Mouse (Mus musculus): ENCODE results near the gene Vps54. TPM values are rescaled to one million over a fixed set of nuclear protein-coding genes. Genes with fewer than 3 reads are reported as not detected.

Vps54 gene
- polyA plus RNA-seq, 1 experiment from 2014 or later: 14.5 TPM

DNA sequence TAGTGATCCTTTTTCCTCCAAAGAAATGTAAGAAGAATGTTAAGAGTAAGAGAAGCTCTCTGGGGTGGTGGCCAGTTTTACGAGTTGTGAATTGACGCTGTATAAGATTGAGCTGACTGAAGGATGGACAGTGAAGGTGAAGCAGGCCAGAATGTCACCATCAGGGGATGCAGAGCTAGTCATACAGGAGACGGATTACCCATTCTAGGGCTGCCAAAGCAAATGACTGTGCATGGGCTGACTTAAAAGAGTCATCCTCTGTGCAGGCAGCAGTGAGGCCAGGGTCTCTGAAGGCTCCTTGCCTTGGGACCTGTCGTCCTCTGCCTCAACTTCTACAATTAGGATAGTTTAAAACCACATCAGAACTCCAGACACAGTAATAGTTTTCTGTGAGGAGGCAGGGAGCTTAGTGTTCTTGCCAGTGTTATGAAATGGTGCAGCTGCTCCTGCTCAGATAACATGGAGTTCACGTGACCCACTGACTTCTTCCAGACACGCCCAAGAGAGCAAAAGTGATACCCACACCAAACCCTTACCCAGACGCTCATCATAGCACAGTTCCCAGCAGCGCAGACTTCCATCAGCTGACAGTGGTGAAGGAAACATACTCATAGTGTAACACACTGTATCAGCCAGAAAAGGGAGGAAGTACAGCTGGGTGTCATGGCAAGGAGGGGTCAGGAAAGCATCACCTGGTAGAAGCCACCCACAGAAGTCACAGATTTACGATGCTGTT, 75.0 kb downstream of the Vps54 start:
- Histone ChIP-seq H3K4me3 (replicated peaks) (no peak overlapping the region), H3K4me2 (no peak overlapping the region), H3K9me3 (replicated peaks) (no peaks in the 10 kb centered on the region), H3K4me1 (0 out of 2 replicates have a peak, but pooled peaks cover 2% of the 10 kb centered on the region), H3K27ac (no peak overlapping the region), H3K9ac (no peak overlapping the region), H3K36me3 (peaks cover 62% of the 10 kb centered on the region), H3K27me3 (no peaks in the 10 kb centered on the region)
- ATAC-seq (replicated peaks; ENCODE audit: low FRiP score): no peak; the same call in 1 of the 2 replicates
- 68% methylated on average over 9 of the region's 9 CpGs for WGBS

DNA sequence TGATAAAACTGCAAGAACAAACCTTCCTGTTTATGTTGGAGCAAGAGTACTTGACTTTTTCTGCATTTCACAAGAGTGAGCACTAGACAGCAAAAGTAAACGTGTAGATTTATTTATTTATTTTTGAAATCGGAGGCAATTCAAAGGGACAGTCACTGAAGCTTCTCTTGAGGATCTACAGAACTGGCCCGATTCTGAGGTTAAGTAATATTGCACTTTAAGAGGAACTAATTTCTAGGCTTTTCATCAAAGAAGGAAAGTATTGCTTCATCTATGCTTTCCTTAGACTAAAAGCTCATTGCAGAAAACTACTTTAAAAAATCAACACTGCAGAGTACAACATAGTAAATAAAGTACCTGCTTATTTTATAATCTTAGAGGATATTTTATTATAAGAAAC, 82.5 kb downstream of the Vps54 start:
- Histone ChIP-seq H3K27ac (no peak overlapping the region), H3K4me1 (no peaks in the 10 kb centered on the region), H3K27me3 (no peaks in the 10 kb centered on the region), H3K9ac (no peak overlapping the region), H3K4me3 (replicated peaks) (no peak overlapping the region), H3K36me3 (peaks cover 49% of the 10 kb centered on the region), H3K4me2 (no peak overlapping the region), H3K9me3 (replicated peaks) (no peaks in the 10 kb centered on the region)
- ATAC-seq (replicated peaks; ENCODE audit: low FRiP score): no peak
- WGBS: 64% methylated on average over 3 of the region's 3 CpGs

DNA sequence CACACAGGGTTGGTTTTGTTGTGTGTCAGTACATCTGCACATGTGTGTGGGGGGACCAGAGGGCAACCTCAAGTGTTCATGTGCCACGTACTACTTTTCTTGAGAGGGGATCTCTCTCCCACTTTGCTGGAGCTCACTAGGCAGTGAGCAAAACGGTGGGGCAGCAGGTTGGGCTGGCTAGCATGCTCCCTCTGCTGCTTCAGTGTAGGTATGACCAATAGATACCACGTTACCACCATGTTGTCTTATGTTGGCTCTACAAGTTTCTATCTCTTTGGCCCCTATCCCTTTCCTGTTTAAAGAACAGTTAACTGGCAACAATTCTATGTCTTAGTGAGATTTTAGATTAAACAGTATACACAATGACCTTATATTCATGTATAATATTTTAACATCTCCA, 83.3 kb downstream of the Vps54 start:
- 89% methylated on average over 3 of the region's 3 CpGs for WGBS
- Histone ChIP-seq H3K9ac (no peak overlapping the region), H3K27me3 (no peaks in the 10 kb centered on the region), H3K4me1 (no peaks in the 10 kb centered on the region), H3K36me3 (peaks cover 56% of the 10 kb centered on the region), H3K27ac (no peak overlapping the region), H3K9me3 (replicated peaks) (no peaks in the 10 kb centered on the region), H3K4me2 (no peak overlapping the region), H3K4me3 (replicated peaks) (no peak overlapping the region)
- no peak for ATAC-seq (replicated peaks; ENCODE audit: low FRiP score)

DNA sequence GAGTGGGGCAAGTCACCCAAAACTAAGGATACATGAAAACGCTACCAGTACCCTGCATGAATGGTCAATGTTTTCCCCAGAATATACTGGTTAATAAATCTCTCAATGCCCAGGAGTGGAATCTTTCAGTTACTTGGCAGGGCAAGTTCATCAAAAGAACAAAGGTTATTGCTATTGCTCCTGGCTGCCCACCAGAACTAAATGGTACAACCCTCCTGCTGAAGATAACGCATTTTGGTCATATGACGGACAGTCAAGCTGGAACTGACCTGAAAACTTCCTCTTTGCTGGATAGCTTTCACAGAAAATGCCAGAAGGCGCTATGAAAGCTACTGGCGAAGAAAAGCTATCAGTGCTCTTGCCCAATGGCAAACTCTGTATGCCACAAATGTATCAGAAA, 86.7 kb downstream of the Vps54 start:
- Histone ChIP-seq H3K27ac (no peak overlapping the region), H3K4me2 (no peak overlapping the region), H3K36me3 (peaks cover 71% of the 10 kb centered on the region), H3K4me1 (no peaks in the 10 kb centered on the region), H3K9me3 (replicated peaks) (no peaks in the 10 kb centered on the region), H3K27me3 (no peaks in the 10 kb centered on the region), H3K9ac (no peak overlapping the region), H3K4me3 (replicated peaks) (no peak overlapping the region)
- ATAC-seq (replicated peaks; ENCODE audit: low FRiP score): no peak
- WGBS: 87% methylated on average over 5 of the region's 5 CpGs

DNA sequence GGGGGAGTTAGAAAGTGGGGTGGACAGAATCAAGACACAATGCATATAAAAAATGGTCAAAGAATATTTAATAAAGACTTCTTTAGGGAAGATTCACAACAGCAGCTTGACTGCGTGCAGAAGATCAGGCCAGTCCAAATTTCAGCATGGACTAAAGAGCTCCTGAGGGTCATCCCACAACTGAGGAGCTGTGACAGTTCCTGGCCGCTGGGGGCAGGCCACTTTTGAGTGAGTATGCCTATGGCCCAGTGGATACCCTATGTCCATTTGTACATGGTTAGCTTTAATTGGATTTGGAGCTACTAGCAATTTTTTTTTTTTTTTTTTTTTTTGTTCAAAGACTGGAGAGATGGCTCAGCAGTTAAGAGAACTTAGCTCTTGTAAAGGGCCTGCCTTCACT, 87.7 kb downstream of the Vps54 start:
- H3K27me3 ChIP-seq: no peaks in the 10 kb centered on the region
- H3K36me3 ChIP-seq: peaks cover 72% of the 10 kb centered on the region
- H3K27ac ChIP-seq: no peak overlapping the region
- no peak overlapping the region for H3K9ac ChIP-seq
- WGBS: 65% methylated on average over 2 of the region's 2 CpGs
- H3K4me3 ChIP-seq (replicated peaks): no peak overlapping the region
- ATAC-seq (replicated peaks; ENCODE audit: low FRiP score): no peak
- no peaks in the 10 kb centered on the region for H3K4me1 ChIP-seq
- H3K4me2 ChIP-seq: no peak overlapping the region
- no peaks in the 10 kb centered on the region for H3K9me3 ChIP-seq (replicated peaks)

DNA sequence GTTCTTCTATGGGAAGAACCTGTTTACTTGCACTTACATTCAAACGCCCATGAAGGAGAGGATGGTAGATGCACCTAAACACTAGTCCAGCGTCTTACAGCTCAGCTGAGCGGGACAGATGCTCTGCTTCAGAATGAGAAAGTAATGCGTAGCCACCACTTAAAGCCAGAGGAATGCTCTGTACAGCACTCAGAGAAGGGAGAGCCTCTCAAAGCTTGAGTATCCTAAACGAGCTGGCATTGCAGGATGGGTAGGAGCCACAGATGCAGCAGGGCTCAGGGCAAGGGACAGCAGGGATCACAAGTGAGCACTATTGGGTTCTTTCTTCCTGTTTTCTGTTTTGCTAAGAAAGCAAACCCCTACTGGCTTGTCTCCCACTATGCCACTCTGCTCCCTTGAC, 88.4 kb downstream of the Vps54 start:
- Histone ChIP-seq H3K27me3 (no peaks in the 10 kb centered on the region), H3K9ac (no peak overlapping the region), H3K27ac (no peak overlapping the region), H3K9me3 (replicated peaks) (no peaks in the 10 kb centered on the region), H3K4me1 (no peaks in the 10 kb centered on the region), H3K4me2 (no peak overlapping the region), H3K4me3 (replicated peaks) (no peak overlapping the region), H3K36me3 (peaks cover 70% of the 10 kb centered on the region)
- WGBS: 93% methylated on average over 5 of the region's 5 CpGs
- no peak for ATAC-seq (replicated peaks; ENCODE audit: low FRiP score)

DNA sequence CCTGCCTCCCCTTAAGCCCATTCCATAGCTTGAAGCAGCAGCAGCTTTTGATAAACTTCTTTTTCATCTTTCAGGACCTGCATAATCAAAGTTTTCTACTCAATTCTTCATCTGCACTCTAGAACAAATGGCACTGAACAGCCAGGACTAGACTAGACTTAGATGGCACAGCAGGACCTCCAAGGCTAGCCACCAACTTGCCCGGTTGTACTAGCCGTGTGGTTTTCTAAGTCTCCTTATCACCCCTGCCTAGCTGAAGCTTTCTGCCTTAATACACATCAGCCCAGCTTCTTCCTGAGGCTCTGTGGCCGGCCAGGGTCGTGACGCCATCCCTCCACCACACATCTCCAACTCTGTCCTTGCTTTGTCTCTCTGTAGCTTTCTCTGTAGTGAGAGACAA, 89.1 kb downstream of the Vps54 start:
- Histone ChIP-seq H3K9ac (no peak overlapping the region), H3K4me2 (no peak overlapping the region), H3K4me3 (replicated peaks) (no peak overlapping the region), H3K36me3 (peaks cover 75% of the 10 kb centered on the region), H3K9me3 (replicated peaks) (no peaks in the 10 kb centered on the region), H3K27me3 (no peaks in the 10 kb centered on the region), H3K27ac (no peak overlapping the region), H3K4me1 (no peaks in the 10 kb centered on the region)
- WGBS: 86% methylated on average over 5 of the region's 5 CpGs
- ATAC-seq (replicated peaks; ENCODE audit: low FRiP score): no peak

DNA sequence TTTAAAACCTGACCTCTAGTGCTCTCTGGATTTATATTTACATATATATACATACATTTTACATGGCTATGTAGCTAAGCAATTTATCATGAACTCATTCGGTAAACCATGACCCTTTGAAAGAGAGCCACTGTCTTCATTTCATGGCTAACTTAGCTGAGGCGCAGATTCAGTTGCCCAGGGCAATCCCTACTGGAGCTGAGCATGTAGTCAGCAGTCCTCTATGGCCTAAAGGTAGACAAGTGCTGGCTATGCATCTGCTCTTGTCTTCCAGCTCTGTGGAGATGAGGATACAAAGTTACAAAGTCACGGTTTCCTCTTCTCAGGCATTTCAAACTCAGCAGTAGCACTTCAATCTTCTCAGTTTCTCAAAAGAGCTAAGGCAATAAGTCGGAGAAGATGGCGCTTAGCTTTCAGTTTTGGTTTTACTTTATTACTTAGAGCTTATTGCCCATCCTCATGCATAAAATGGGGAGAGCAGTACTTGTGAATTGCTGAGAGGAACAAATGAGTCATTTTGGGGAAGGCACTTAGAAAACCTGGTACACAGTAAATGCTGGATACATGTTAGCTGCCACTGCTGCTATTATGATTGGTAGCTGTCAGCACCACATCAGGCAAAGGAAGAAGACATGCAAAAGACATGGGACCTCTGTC, 93.7 kb downstream of the Vps54 start:
- H3K4me2 ChIP-seq: no peak overlapping the region
- H3K4me1 ChIP-seq: no peaks in the 10 kb centered on the region
- H3K27me3 ChIP-seq: no peaks in the 10 kb centered on the region
- peaks cover 50% of the 10 kb centered on the region for H3K36me3 ChIP-seq
- H3K9me3 ChIP-seq (replicated peaks): no peaks in the 10 kb centered on the region
- no peak for ATAC-seq (replicated peaks; ENCODE audit: low FRiP score)
- no peak overlapping the region for H3K9ac ChIP-seq
- H3K4me3 ChIP-seq (replicated peaks): no peak overlapping the region
- WGBS: 94% methylated on average over 5 of the region's 5 CpGs
- no peak overlapping the region for H3K27ac ChIP-seq

DNA sequence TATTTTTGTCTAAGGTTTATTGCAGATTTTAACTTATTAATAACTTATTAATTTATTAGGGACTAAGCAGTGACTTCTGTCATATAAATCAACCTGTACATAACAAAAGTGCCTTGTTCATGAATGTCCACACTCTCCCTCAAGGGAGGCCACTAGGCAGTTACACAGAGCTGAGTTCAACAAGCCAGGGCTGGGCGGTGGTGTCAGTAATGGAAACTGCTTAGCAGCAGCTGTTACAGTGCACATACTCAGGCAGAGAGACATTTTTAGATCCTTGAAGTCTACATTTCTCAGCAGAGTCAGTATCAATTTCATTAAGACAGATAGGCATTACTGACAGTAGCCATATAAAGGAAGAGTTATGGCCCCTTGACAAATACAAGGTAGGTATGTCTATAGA, 98.8 kb downstream of the Vps54 start:
- Histone ChIP-seq H3K27ac (no peak overlapping the region), H3K9me3 (replicated peaks) (no peaks in the 10 kb centered on the region), H3K27me3 (no peaks in the 10 kb centered on the region), H3K4me1 (no peaks in the 10 kb centered on the region), H3K36me3 (peaks cover 9% of the 10 kb centered on the region; the same call in 1 of the 2 replicates), H3K4me2 (no peak overlapping the region), H3K4me3 (replicated peaks) (no peak overlapping the region), H3K9ac (no peak overlapping the region)
- WGBS: 36% methylated on average over 1 of the region's 1 CpGs
- ATAC-seq (replicated peaks; ENCODE audit: low FRiP score): no peak

DNA sequence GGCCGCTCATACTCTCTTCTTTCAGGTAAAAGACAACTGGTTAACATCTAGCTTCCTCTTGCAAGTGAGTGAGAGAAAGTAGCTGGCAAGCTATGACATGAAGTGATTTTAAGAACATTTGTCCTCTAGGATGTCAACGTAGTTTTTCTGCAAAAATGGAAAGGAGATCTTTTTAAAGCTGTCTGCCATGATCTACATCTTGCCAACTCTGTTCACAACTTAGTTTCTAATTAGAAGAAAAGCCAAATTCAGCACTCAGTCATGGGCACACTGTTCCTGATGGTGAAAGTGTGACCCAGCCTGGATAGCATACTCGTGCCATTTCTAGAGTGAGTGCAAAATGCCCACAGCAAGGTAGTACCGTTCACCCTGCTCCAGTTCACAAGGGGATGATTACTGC, 100.0 kb downstream of the Vps54 start:
- no peaks in the 10 kb centered on the region for H3K27me3 ChIP-seq
- 63% methylated on average over 4 of the region's 4 CpGs for WGBS
- H3K4me3 ChIP-seq (replicated peaks): no peak overlapping the region
- ATAC-seq (replicated peaks; ENCODE audit: low FRiP score): no peak
- H3K27ac ChIP-seq: no peak overlapping the region
- no peaks in the 10 kb centered on the region for H3K9me3 ChIP-seq (replicated peaks)
- H3K4me1 ChIP-seq: no peaks in the 10 kb centered on the region
- H3K4me2 ChIP-seq: no peak overlapping the region
- H3K9ac ChIP-seq: no peak overlapping the region
- peaks cover 13% of the 10 kb centered on the region for H3K36me3 ChIP-seq

DNA sequence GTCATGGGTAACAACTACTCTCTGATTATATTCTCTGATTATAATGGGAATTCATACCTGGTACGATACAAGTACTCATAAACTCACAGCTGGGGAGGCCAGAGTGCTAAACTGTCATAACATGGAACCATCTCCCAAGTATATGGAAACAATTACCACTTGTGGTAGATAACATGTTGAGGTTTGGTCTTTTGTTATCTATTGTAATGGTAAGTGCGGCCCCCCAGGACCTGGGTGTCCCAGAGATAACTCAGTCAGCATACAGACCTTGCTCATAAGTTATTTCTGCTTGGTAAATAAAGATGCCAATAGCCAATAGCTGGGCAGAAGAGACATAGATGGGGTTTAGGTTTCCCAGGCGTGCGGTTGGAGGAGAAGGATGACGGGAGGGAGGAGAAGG, 104.4 kb downstream of the Vps54 start:
- Histone ChIP-seq H3K4me2 (no peak overlapping the region), H3K9ac (no peak overlapping the region), H3K4me3 (replicated peaks) (no peak overlapping the region), H3K9me3 (replicated peaks) (no peaks in the 10 kb centered on the region), H3K36me3 (peaks cover 36% of the 10 kb centered on the region), H3K4me1 (no peaks in the 10 kb centered on the region), H3K27ac (no peak overlapping the region), H3K27me3 (no peaks in the 10 kb centered on the region)
- no peak for ATAC-seq (replicated peaks; ENCODE audit: low FRiP score)
- 96% methylated on average over 5 of the region's 5 CpGs for WGBS

DNA sequence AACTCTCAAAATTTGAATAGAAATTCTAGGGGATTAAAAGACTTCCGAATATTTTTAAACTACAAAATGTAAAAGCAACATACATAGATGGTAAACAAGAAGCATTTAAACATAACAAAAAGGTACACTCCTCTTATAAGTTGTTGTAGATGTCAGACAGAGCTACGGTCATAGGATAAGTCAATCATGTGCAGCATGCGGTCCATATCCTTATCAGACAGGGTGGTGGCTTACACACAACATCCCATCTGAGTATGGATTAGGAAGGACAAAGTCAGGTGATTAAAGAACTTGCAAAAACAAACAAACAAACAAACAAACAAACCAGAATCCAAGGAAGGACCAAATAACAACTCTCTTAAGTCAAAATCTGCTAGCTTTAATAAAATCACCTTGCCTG, 106.9 kb downstream of the Vps54 start:
- no peak for ATAC-seq (replicated peaks; ENCODE audit: low FRiP score)
- Histone ChIP-seq H3K4me1 (no peaks in the 10 kb centered on the region), H3K9me3 (replicated peaks) (no peaks in the 10 kb centered on the region), H3K27ac (no peak overlapping the region), H3K36me3 (peaks cover 48% of the 10 kb centered on the region), H3K27me3 (no peaks in the 10 kb centered on the region), H3K9ac (no peak overlapping the region), H3K4me3 (replicated peaks) (no peak overlapping the region), H3K4me2 (no peak overlapping the region)
- WGBS: 92% methylated on average over 3 of the region's 3 CpGs

DNA sequence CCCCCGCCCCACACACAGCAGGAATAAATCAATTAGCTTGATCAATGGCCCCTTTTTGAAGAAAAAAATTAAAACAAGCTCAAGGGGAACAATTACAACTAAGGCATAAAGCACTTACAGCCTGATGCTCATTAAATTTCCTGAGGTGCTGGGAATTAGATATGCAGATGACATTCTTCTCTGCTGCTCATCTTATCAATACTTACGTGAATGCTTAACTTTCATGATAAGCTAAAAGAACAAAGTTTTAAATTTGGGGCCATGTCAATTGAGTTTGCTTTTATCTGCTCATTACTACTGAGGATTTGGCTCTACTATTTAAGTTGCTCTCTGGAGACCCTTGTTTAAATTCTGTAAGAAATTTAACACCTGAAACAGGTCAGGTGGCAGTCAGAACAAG, 109.8 kb downstream of the Vps54 start:
- Histone ChIP-seq H3K27me3 (no peaks in the 10 kb centered on the region), H3K9me3 (replicated peaks) (no peaks in the 10 kb centered on the region), H3K36me3 (peaks cover 52% of the 10 kb centered on the region), H3K4me1 (no peaks in the 10 kb centered on the region), H3K27ac (no peak overlapping the region), H3K9ac (no peak overlapping the region), H3K4me2 (no peak overlapping the region), H3K4me3 (replicated peaks) (no peak overlapping the region)
- 92% methylated on average over 2 of the region's 2 CpGs for WGBS
- ATAC-seq (replicated peaks; ENCODE audit: low FRiP score): no peak
